In genomic region chr17:49561985-49562384, GRCm38 (mm10) we compare ENCODE assay signal across 11 mouse cellular contexts. TPM values are rescaled to one million over a fixed set of nuclear protein-coding genes. Genes with fewer than 3 reads are reported as not detected.
DNase-seq lines count a peak whose midpoint lies in the region; ATAC-seq lines count a peak whose summit lies in the region.
"Had no signal": no experiment of that assay in that cellular context is flagged by ENCODE, and none has a peak within 500 bp of the region (broad histone marks: within the 10 kb centered on the region; RNA-seq: fewer than 3 reads in every experiment).

No protein-coding gene starts in this region.

- H3K9me3 ChIP-seq in heart, embryonic 12.5 days (replicated peaks) = no peaks in the 10 kb centered on the region
- H3K9me3 ChIP-seq in hindbrain, embryonic 15.5 days = no peaks in the 10 kb centered on the region
- H3K9me3 ChIP-seq in stomach, embryonic 14.5 days (ENCODE audit: control insufficient read depth, low read depth, low read length) = no peaks in the 10 kb centered on the region
- H3K9me3 ChIP-seq: forebrain, embryonic 15.5 days had no signal

- no peak for ATAC-seq in heart, embryonic 12.5 days (ENCODE audit: insufficient number of reproducible peaks, low FRiP score)
- no peak for ATAC-seq in hindbrain, embryonic 15.5 days (ENCODE audit: low FRiP score, low read depth)
- ATAC-seq in stomach, embryonic 14.5 days (ENCODE audit: insufficient number of reproducible peaks, insufficient read depth, low FRiP score, low read depth) = no peak
- ATAC-seq: forebrain, embryonic 15.5 days had no signal

- no peak overlapping the region for H3K4me3 ChIP-seq in heart, embryonic 12.5 days
- H3K4me3 ChIP-seq in hindbrain, embryonic 15.5 days = no peak overlapping the region
- H3K4me3 ChIP-seq in stomach, embryonic 14.5 days (ENCODE audit: low read depth, low read length) = peak overlapping the region; percentile 55; the same call in 1 of the 2 replicates

- peaks cover 17% of the 10 kb centered on the region for H3K4me1 ChIP-seq in heart, embryonic 12.5 days (replicated peaks)
- H3K4me1 ChIP-seq in hindbrain, embryonic 15.5 days (replicated peaks) = peaks cover 19% of the 10 kb centered on the region
- H3K4me1 ChIP-seq in stomach, embryonic 14.5 days (ENCODE audit: control insufficient read depth, insufficient read depth, low read length) = peaks cover 10% of the 10 kb centered on the region; the same call in 1 of the 2 replicates

- peak overlapping the region; percentile 91; the same call in 1 of the 2 replicates for H3K4me2 ChIP-seq in heart, embryonic 12.5 days
- peak overlapping the region; percentile 80 for H3K4me2 ChIP-seq in hindbrain, embryonic 15.5 days
- peak overlapping the region; percentile 43 for H3K4me2 ChIP-seq in stomach, embryonic 14.5 days (replicated peaks; ENCODE audit: low read depth, low read length)

- H3K36me3 ChIP-seq in heart, embryonic 12.5 days = no peaks in the 10 kb centered on the region
- H3K36me3 ChIP-seq in hindbrain, embryonic 15.5 days = no peaks in the 10 kb centered on the region
- no peaks in the 10 kb centered on the region for H3K36me3 ChIP-seq in stomach, embryonic 14.5 days (ENCODE audit: control insufficient read depth, insufficient read depth, low read length)
- H3K36me3 ChIP-seq: forebrain, embryonic 15.5 days had no signal

- no peaks in the 10 kb centered on the region for H3K27me3 ChIP-seq in heart, embryonic 12.5 days (replicated peaks)
- H3K27me3 ChIP-seq in hindbrain, embryonic 15.5 days = peaks cover 4% of the 10 kb centered on the region; the same call in 1 of the 2 replicates
- no peaks in the 10 kb centered on the region for H3K27me3 ChIP-seq in stomach, embryonic 14.5 days (ENCODE audit: control insufficient read depth, insufficient read depth, low read length)
- H3K27me3 ChIP-seq: forebrain, embryonic 15.5 days had no signal

- no peak for DNase-seq in heart, adult 18-20 months
- DNase-seq in lung, postnatal 10 days = peak; percentile 20
- DNase-seq in lung, postnatal 4 days = no peak
- no peak for DNase-seq in urinary bladder, postnatal 25 days (ENCODE audit: low spot score)
- no peak for DNase-seq in ovary, adult 18-20 months (ENCODE audit: low spot score)
- DNase-seq: right cerebral cortex, postnatal 14 days had no signal

- no peak overlapping the region for H3K27ac ChIP-seq in heart, embryonic 12.5 days (ENCODE audit: poor library complexity, severe bottlenecking)
- no peak overlapping the region for H3K27ac ChIP-seq in hindbrain, embryonic 15.5 days (replicated peaks)
- H3K27ac ChIP-seq in stomach, embryonic 14.5 days (ENCODE audit: low read length) = no peak overlapping the region
- H3K27ac ChIP-seq: forebrain, embryonic 15.5 days had no signal

- 59% methylated on average over 4 of the region's 4 CpGs for WGBS in heart, embryonic 12.5 days
- 51% methylated on average over 4 of the region's 4 CpGs for WGBS in hindbrain, embryonic 15.5 days
- 58% methylated on average over 4 of the region's 4 CpGs for WGBS in stomach, embryonic 14.5 days

- H3K9ac ChIP-seq in heart, embryonic 12.5 days = no peak overlapping the region
- H3K9ac ChIP-seq in hindbrain, embryonic 15.5 days = no peak overlapping the region
- H3K9ac ChIP-seq in stomach, embryonic 14.5 days (replicated peaks; ENCODE audit: low read depth, low read length) = no peak overlapping the region
- H3K9ac ChIP-seq: forebrain, embryonic 15.5 days had no signal

RNA-seq across cellular contexts. Expression of gene Daam2, which starts 2.2 kb away (rescaled TPM):
- 4.1 and 5.3 TPM in 2 replicates for polyA plus RNA-seq in heart, embryonic 12.5 days (2016; fragmentation: Nextera tagmentation; extraction: Ambion mirVana)
- 1 to 10 TPM; 5.9 to 7.2 TPM for total RNA-seq in heart, adult 18-20 months (2021)
- 2.5 and 3.1 TPM in 2 replicates for polyA plus RNA-seq in hindbrain, embryonic 15.5 days (2015; fragmentation: Nextera tagmentation; extraction: Ambion mirVana)
- polyA plus RNA-seq in stomach, embryonic 14.5 days (2014; fragmentation: Nextera tagmentation; extraction: Ambion mirVana) = 12.5 TPM in 2 replicates
- total RNA-seq: megakaryocyte-erythroid progenitor cell, adult 5-6 weeks had no signal

RNA-seq across cellular contexts. Expression of gene Kif6, which starts 53.0 kb away (rescaled TPM):
- polyA plus RNA-seq in heart, embryonic 12.5 days (2016; fragmentation: Nextera tagmentation; extraction: Ambion mirVana) = 1.4 and 2.5 TPM in 2 replicates
- total RNA-seq in heart, adult 18-20 months (2021) = 1 to 10 TPM; 1.2 to 3.5 TPM
- polyA plus RNA-seq in hindbrain, embryonic 15.5 days (2015; fragmentation: Nextera tagmentation; extraction: Ambion mirVana) = 1.9 and 2.3 TPM in 2 replicates
- 2.1 and 2.7 TPM in 2 replicates for polyA plus RNA-seq in stomach, embryonic 14.5 days (2014; fragmentation: Nextera tagmentation; extraction: Ambion mirVana)
- total RNA-seq: megakaryocyte-erythroid progenitor cell, adult 5-6 weeks had no signal
